Mouse (Mus musculus) erythroblast, embryonic 14.5 days (primary cell): ENCODE results near the gene Cutc.

Experiments
- GATA1 ChIP-seq: IDR thresholded peaks from 2 replicates; pipeline ENCODE4 v1.6.1; 2012; ENCODE audit warnings: low read length, inconsistent platforms, mixed read lengths
- TAL1 ChIP-seq: IDR thresholded peaks from 3 replicates; pipeline ENCODE4 v1.6.1; 2012; ENCODE audit warnings: low read length, inconsistent platforms, mixed read lengths

DNA sequence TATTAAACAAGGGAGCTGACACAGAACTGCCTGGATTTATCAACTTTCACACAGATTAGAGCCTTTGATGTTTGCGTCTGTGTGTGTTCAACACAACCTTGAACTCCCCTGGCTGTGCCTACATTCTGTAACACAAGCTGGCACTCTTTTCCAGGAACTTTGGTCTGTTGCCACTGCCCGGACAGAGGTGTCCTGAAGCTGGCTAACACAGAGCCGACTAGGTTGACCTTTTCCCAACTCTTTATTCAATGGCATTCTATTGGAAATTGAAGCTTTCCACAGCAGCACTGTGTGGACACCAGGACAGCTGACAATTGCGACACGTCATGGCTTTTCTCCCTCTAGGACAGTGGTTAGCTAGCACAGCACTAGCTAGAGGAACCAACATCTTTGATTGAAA, 44.4 kb downstream of the Cutc start:
- TF ChIP-seq GATA1 (no peak), TAL1 (no peak)
